Mouse (Mus musculus) spleen, postnatal 0 days (tissue): Measurements from ENCODE around the gene L1td1. TPM values are rescaled to one million over a fixed set of nuclear protein-coding genes. Genes with fewer than 3 reads are reported as not detected.

ENCODE experiments used
- polyA plus RNA-seq: library from polyadenylated mRNA; unstranded; fragments of >200 nt; fragmentation: Nextera tagmentation; extraction: Ambion mirVana; gene quantifications from 2 replicates; pipeline ENCODE4 v1.2.1, GENCODE M21; 2015

The L1td1 gene
- not detected in 2 replicates for polyA plus RNA-seq

GRCm38 (mm10) chr4:98726590-98727237 lies at the start of gene L1td1:
Gene L1td1, plus strand, starts transcription at chr4:98726734.

Other genes with a start within 250 kb of the L1td1 start
- gene Kank4, start 90.8 kb downstream of the L1td1 start, polyA plus RNA-seq: 0.22 and 0.23 TPM in 2 replicates
- not detected in 2 replicates for gene I0C0044D17Rik, start 97.1 kb downstream of the L1td1 start, polyA plus RNA-seq
- gene Usp1, start 197.1 kb downstream of the L1td1 start, polyA plus RNA-seq: 103 and 109 TPM in 2 replicates